Mouse (Mus musculus): ENCODE measurements around the gene Gm49394. TPM values are rescaled to one million over a fixed set of nuclear protein-coding genes. Genes with fewer than 3 reads are reported as not detected.

The Gm49394 gene
- polyA plus RNA-seq, 1 experiment, result 0.34 TPM

DNA sequence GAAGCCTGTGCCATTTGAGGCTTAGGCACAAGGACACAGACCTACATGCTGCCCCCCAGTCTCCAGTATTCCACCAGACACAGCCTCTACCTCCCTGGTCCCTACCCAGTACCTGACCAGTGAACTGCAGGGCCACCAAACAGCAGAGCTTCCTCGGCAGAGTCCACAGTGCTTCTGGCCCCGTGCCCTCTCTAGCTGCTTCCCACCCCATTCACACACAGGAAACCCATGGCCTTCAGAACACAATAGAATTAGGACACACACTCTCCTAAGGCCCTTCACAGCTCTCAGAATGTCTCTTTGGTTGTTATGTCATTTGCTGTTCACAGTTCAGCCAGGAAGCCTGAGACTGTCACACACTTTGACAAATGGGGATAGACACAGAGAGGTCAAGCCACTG lies 3.1 kb downstream of the Gm49394 start, which contains the start of gene Igf2:
Gene Igf2, minus strand, starts transcription at position 158 of the 400 bp plus-strand sequence.
- TF ChIP-seq CTCF (IDR thresholded peaks at IDR 0.05; ENCODE audit: borderline replicate concordance, extremely low read depth, insufficient read depth, insufficient read length) (no peak), POLR2A (IDR thresholded peaks at IDR 0.05; ENCODE audit: borderline replicate concordance, extremely low read depth, insufficient read depth, insufficient read length, poor library complexity, severe bottlenecking) (no peak)
- DNase-seq (ENCODE audit: low read depth), result no peak

DNA sequence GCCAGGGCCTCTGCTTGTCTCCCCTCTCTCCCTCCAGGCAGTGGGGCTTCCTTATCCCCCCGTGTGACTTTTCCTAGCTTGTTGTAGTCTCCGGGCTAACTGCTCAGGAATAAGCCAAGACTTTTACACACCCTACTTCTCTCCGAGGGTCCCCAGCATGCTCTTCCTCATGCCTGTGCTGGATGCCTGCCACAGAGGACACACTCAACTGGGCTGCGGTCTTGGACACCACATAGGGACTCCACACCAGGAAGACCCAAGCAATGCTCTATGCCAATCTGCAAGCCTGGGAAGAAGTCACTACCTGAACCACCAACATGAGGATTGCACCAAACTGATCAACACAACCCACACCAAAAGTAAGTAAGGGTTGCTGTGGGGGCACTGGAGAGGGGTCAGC lies 3.6 kb downstream of the Gm49394 start:
- DNase-seq (ENCODE audit: low read depth), result no peak
- TF ChIP-seq POLR2A (IDR thresholded peaks at IDR 0.05; ENCODE audit: borderline replicate concordance, extremely low read depth, insufficient read depth, insufficient read length, poor library complexity, severe bottlenecking) (no peak), CTCF (IDR thresholded peaks at IDR 0.05; ENCODE audit: borderline replicate concordance, extremely low read depth, insufficient read depth, insufficient read length) (no peak)

DNA sequence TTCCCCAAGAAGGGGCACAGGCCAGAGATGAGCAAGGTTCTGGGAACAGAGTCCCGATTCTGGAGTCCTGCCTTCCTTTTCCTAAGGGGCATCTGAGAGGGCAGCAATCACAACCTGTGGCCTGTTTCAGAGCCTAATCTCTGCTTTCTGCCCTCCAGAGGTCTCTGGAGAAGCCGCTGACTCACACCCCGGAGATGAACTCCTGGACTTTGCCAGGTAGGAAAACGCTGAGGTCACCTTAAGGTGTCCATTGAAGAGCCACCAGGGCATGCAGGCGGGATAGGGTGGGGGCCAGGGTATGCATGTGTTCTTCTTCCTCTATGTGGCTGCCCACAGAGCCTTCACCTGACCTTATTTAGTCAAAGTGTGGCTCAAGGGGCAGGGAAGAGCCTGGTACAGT lies 4.4 kb downstream of the Gm49394 start:
- DNase-seq (ENCODE audit: low read depth), result no peak
- TF ChIP-seq POLR2A (IDR thresholded peaks at IDR 0.05; ENCODE audit: borderline replicate concordance, extremely low read depth, insufficient read depth, insufficient read length, poor library complexity, severe bottlenecking) (no peak), CTCF (IDR thresholded peaks at IDR 0.05; ENCODE audit: borderline replicate concordance, extremely low read depth, insufficient read depth, insufficient read length) (no peak)

DNA sequence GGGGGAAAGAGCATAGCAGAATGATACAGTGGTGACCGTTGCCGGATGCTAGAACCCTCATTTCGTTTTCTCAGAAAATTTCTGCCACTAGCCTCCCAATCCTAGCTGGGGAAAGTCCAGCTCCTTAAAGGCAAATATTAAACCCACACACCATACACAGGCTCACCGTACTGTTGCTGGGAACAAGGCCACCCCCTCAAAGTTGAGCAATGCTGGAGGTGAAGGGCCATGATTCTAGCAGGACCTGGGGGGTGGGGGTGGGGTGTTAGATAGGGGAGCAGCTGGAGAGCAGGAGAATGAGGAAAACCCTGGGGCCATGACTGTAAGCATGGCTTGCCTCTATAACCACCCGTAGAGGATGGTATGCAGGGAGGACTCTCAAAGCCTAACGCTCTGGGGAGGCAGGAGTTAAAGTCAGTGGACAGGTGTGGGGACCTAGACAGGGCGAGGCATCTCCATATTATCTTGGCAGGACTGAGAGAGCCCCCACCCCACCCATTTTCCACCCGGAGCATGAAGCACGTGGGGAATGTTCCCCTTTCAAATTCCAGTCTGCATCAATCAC lies 5.2 kb downstream of the Gm49394 start:
- peak; percentile 6 for DNase-seq (ENCODE audit: low read depth)
- TF ChIP-seq POLR2A (IDR thresholded peaks at IDR 0.05; ENCODE audit: borderline replicate concordance, extremely low read depth, insufficient read depth, insufficient read length, poor library complexity, severe bottlenecking) (no peak), CTCF (IDR thresholded peaks at IDR 0.05; ENCODE audit: borderline replicate concordance, extremely low read depth, insufficient read depth, insufficient read length) (no peak)

DNA sequence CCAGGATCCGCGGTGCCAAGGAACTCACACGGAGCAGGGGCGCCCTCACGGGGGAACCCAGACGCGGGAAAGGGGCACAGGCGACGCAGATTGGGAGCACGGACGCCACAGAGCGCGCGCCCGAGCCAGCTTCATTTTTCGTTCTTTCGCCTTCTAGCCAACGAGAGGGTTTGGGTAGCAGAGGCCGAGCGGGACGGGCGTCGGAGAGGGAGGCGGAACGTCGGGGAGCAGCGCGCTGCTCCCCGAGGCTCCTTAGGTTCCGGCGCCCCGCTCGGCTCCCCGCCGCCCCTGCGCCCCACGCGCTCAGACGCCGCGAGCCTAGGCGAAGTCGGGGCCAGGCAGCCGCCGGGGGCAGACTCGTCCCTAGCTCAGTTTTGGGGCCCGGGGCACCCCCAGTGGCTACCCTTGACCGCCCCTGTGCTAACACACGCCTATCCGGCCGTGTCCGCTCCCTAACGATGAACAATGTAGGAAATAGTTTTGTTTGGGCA lies 5.8 kb downstream of the Gm49394 start:
- peak; percentile 34 for DNase-seq (ENCODE audit: low read depth)
- TF ChIP-seq CTCF (IDR thresholded peaks at IDR 0.05; ENCODE audit: borderline replicate concordance, extremely low read depth, insufficient read depth, insufficient read length) (no peak), POLR2A (IDR thresholded peaks at IDR 0.05; ENCODE audit: borderline replicate concordance, extremely low read depth, insufficient read depth, insufficient read length, poor library complexity, severe bottlenecking) (no peak)

DNA sequence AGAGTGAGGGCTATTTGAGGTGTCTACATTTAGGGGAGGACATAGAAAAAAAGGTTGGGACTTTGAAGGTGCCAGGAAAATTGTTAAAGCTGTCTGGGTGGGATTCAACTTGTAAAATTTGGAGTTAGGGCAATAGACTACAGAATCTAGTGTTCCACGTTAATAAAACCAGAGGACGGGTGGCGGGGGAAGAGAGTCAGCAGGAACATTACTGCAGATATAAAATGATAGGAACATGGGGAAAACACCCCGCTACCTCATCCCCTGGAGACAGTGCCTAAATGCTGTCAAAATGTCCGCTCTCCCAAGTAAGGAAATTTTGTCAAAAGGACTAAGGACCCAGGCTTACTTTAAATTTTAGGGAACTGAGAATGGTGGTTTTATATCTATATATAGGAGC lies 6.6 kb downstream of the Gm49394 start:
- TF ChIP-seq CTCF (IDR thresholded peaks at IDR 0.05; ENCODE audit: borderline replicate concordance, extremely low read depth, insufficient read depth, insufficient read length), result no peak
- no peak for TF ChIP-seq POLR2A (IDR thresholded peaks at IDR 0.05; ENCODE audit: borderline replicate concordance, extremely low read depth, insufficient read depth, insufficient read length, poor library complexity, severe bottlenecking)
- peak; percentile 12 for DNase-seq (ENCODE audit: low read depth)

DNA sequence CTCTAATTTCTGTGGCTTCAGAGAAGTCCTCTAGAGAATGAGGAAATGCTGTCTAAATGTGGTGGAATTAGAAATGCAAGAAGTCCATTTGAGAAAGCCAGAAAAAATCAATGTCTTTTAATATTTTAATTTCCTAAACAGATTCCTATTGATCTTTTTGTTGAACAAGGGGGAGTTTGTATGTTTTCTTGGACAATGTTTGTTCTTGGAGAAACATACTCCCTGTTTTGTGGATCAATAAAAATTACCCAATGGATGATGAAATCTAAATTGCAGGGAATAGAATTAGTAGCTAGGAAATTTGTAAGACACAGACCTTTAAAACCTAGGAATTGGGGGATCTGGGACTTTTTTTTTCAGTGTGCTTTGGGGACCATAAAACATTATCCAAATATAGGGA lies 7.9 kb downstream of the Gm49394 start:
- peak; percentile 12 for DNase-seq (ENCODE audit: low read depth)
- no peak for TF ChIP-seq POLR2A (IDR thresholded peaks at IDR 0.05; ENCODE audit: borderline replicate concordance, extremely low read depth, insufficient read depth, insufficient read length, poor library complexity, severe bottlenecking)
- TF ChIP-seq CTCF (IDR thresholded peaks at IDR 0.05; ENCODE audit: borderline replicate concordance, extremely low read depth, insufficient read depth, insufficient read length), result no peak

DNA sequence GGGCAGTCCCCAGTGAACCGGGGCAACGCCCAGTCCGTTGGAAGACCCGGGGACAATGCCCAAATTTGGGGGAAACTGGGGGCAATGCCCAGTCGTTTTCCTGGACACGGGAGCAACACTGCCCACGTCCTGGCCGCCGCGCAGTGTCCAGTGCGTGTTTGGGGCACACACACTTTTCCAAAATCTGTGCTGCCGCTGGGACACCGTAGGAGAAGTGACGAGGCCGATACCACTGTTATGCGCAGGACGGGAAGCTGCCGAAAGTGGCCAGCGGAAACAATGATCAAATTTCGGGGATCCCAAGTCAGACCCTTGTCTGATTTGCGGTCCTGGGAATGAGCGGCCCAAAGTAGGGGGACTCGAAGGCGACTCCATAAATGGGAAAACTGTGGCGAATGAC lies 8.7 kb downstream of the Gm49394 start:
- peak; percentile 11 for DNase-seq (ENCODE audit: low read depth)
- TF ChIP-seq POLR2A (IDR thresholded peaks at IDR 0.05; ENCODE audit: borderline replicate concordance, extremely low read depth, insufficient read depth, insufficient read length, poor library complexity, severe bottlenecking) (no peak), CTCF (IDR thresholded peaks at IDR 0.05; ENCODE audit: borderline replicate concordance, extremely low read depth, insufficient read depth, insufficient read length) (no peak)

DNA sequence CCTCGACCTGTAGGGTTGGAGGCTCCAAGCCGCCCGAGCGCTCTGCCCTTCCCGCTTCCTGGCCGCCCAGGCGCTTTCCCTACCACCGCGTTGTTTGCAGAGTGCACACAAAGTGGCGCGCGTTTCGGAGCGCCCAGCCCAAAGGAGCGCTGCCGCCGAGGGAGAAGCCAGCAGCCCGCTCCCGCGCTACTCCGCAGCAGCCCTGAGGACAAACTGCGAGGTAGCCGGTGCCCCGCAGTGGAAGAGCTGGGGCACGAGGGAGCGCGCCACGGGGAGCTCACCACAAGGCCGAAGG lies 9.1 kb downstream of the Gm49394 start:
- DNase-seq (ENCODE audit: low read depth), result peak; percentile 43
- TF ChIP-seq POLR2A (IDR thresholded peaks at IDR 0.05; ENCODE audit: borderline replicate concordance, extremely low read depth, insufficient read depth, insufficient read length, poor library complexity, severe bottlenecking) (no peak), CTCF (IDR thresholded peaks at IDR 0.05; ENCODE audit: borderline replicate concordance, extremely low read depth, insufficient read depth, insufficient read length) (no peak)

DNA sequence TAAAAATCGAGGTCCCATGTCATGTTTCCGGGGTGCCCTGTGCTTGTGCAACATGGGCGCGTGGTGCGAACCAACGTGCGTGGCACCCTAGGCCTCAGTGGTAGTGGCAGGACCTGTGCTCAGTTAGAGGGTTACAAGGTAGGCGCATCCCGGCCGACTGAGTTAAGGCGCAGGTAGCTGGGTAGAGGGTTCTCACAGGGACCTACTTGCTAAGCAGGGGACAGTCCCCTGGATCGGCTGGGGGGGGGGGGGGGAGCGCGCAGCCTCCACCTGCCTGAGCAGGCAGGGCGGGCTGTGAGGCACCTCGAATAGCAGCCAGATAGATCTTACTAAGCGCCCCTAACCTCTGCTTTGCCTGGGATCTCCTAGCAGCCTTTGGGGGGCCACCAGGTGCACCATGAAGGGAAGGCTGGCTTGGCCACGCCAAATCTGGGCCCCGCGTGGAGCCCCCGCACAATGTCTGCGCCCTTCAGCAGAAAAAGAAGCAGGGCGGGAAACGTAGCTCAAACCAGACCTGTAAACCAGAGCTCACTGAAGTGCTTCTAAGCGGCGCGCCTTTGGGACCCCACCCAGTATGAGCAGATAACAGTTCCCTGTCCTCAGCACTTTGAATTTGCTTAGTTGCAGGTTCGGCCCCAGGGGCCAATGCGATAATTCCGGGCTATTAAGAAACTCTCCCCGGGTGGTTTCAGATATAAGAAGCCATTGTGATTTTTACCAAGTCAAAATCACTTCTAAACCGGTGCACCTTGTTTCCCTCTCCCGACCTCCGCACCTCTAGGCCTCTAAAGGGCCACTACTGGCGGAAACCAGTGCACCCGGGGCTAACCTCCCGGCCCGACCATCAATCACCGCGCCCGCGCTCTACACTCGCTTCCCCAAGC lies 9.7 kb downstream of the Gm49394 start:
- TF ChIP-seq POLR2A (IDR thresholded peaks at IDR 0.05; ENCODE audit: borderline replicate concordance, extremely low read depth, insufficient read depth, insufficient read length, poor library complexity, severe bottlenecking) (no peak), CTCF (IDR thresholded peaks at IDR 0.05; ENCODE audit: borderline replicate concordance, extremely low read depth, insufficient read depth, insufficient read length) (no peak)
- DNase-seq (ENCODE audit: low read depth), result peak; percentile 9

DNA sequence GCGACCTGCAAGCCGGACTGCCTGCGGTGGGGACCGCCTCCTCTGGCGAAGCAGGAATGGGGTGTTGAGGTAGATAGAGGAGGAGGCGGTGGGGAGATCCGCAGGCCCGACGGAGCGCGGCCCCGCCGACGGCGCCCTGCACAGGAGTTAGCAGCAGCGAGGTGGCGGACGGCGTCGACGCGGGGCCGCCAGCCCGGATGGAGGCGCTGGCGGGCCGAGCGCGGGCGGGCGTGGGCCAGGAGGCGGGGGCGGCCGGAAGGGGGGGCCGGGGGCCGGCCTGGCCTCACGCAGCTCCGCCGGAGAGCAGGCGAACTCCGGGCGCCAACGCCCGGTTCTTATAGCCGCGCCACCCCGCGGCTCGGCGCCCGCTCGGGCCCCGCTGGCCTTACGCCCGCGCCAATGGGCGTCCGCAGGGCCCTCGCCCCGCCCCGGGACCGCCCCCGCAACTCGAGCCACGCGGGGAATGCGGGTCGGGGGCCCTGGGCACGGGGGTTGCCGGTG lies 10.5 kb downstream of the Gm49394 start:
- DNase-seq (ENCODE audit: low read depth), result peak; percentile 45
- no peak for TF ChIP-seq CTCF (IDR thresholded peaks at IDR 0.05; ENCODE audit: borderline replicate concordance, extremely low read depth, insufficient read depth, insufficient read length)
- no peak for TF ChIP-seq POLR2A (IDR thresholded peaks at IDR 0.05; ENCODE audit: borderline replicate concordance, extremely low read depth, insufficient read depth, insufficient read length, poor library complexity, severe bottlenecking)

Data from brain, embryonic 14.5 days (tissue).